Mouse (Mus musculus) layer of hippocampus, adult 9-10 months (tissue): ENCODE data around the gene Pard3b.

ENCODE experiments used
- DNase-seq: peaks from one replicate; pipeline ENCODE4 v3.0.0; 2022; ENCODE audit warnings: low spot score

Gene Pard3b

GRCm38 (mm10) chr1:62635203-62635602 is 996.6 kb downstream of the Pard3b start:
- no peak for DNase-seq

GRCm38 (mm10) chr1:62636906-62637673 is 998.5 kb downstream of the Pard3b start:
- DNase-seq, result no peak

GRCm38 (mm10) chr1:62639012-62639411 is 1000.4 kb downstream of the Pard3b start:
- DNase-seq, result no peak

GRCm38 (mm10) chr1:62639440-62639839 is 1000.8 kb downstream of the Pard3b start:
- no peak for DNase-seq

GRCm38 (mm10) chr1:62644631-62645278 is 1006.1 kb downstream of the Pard3b start:
- DNase-seq, result no peak

- no peak for DNase-seq
Measured at GRCm38 (mm10) chr1:62646812-62647211, 1008.2 kb downstream of the Pard3b start.

- no peak for DNase-seq
Measured at GRCm38 (mm10) chr1:62648116-62648515, 1009.5 kb downstream of the Pard3b start.

GRCm38 (mm10) chr1:62648591-62648990 is 1010.0 kb downstream of the Pard3b start:
- no peak for DNase-seq

GRCm38 (mm10) chr1:62650491-62650890 is 1011.9 kb downstream of the Pard3b start:
- DNase-seq, result no peak

- no peak for DNase-seq
Measured at GRCm38 (mm10) chr1:62654436-62654835, 1015.8 kb downstream of the Pard3b start.

GRCm38 (mm10) chr1:62664960-62665645 is 1026.5 kb downstream of the Pard3b start:
- no peak for DNase-seq

- no peak for DNase-seq
Measured at GRCm38 (mm10) chr1:62665771-62666730, 1027.4 kb downstream of the Pard3b start.

- no peak for DNase-seq
Measured at GRCm38 (mm10) chr1:62666780-62667179, 1028.2 kb downstream of the Pard3b start.

- no peak for DNase-seq
Measured at GRCm38 (mm10) chr1:62678611-62679344, 1040.2 kb downstream of the Pard3b start.

GRCm38 (mm10) chr1:62679466-62679865 is 1040.8 kb downstream of the Pard3b start:
- no peak for DNase-seq

- DNase-seq, result no peak
Measured at GRCm38 (mm10) chr1:62682456-62683385, 1044.1 kb downstream of the Pard3b start.

- DNase-seq, result no peak
Measured at GRCm38 (mm10) chr1:62683498-62683897, 1044.9 kb downstream of the Pard3b start.

- no peak for DNase-seq
Measured at GRCm38 (mm10) chr1:62687511-62687910, 1048.9 kb downstream of the Pard3b start.

- DNase-seq, result no peak
Measured at GRCm38 (mm10) chr1:62691175-62691574, 1052.6 kb downstream of the Pard3b start.
